Mouse (Mus musculus) MEL (cell line): ENCODE data around the gene Syn3.

Source experiments
- CTCF ChIP-seq, 3 experiments: IDR thresholded peaks in 2 of 3; conservative IDR thresholded peaks in 1 of 3; 2 replicates each; pipeline ENCODE4 v1.5.1; 2011 to 2012; ENCODE audit warnings: low read length in 3 of 3, low read depth in 2 of 3, mild to moderate bottlenecking in 2 of 3, improper control_type of control experiment in 1 of 3, inconsistent platforms in 1 of 3, mixed read lengths in 1 of 3, moderate library complexity in 1 of 3; ENCODE audit not compliant: control insufficient read depth in 1 of 3, insufficient read depth in 1 of 3, poor library complexity in 1 of 3, severe bottlenecking in 1 of 3
- EP300 ChIP-seq, 2 experiments: IDR thresholded peaks; 2 replicates each; pipeline ENCODE4 v1.6.1; 2011; ENCODE audit warnings: improper control_type of control experiment in 2 of 2, low read length in 2 of 2, low read depth in 1 of 2, mild to moderate bottlenecking in 1 of 2
- KAT2A ChIP-seq: conservative IDR thresholded peaks from 2 replicates; pipeline ENCODE4 v1.6.1; 2012; ENCODE audit warnings: low read depth, low read length, improper control_type of control experiment, inconsistent platforms
- NELFE ChIP-seq: IDR thresholded peaks from 2 replicates; pipeline ENCODE4 v1.6.1; 2011; ENCODE audit warnings: low read depth, low read length, improper control_type of control experiment
- POLR2A ChIP-seq, 2 experiments: IDR thresholded peaks; 2 replicates each; pipeline ENCODE4 v1.6.1; 2011 to 2012; ENCODE audit warnings: low read length in 2 of 2, mild to moderate bottlenecking in 2 of 2, control low read depth in 1 of 2, improper control_type of control experiment in 1 of 2, low read depth in 1 of 2, moderate library complexity in 1 of 2; ENCODE audit not compliant: control insufficient read depth in 1 of 2, insufficient read depth in 1 of 2, poor library complexity in 1 of 2
- ZNF384 ChIP-seq: IDR thresholded peaks from 2 replicates; pipeline ENCODE4 v1.6.1; 2012; ENCODE audit warnings: low read depth, mild to moderate bottlenecking, inconsistent platforms, low read length, improper control_type of control experiment

DNA sequence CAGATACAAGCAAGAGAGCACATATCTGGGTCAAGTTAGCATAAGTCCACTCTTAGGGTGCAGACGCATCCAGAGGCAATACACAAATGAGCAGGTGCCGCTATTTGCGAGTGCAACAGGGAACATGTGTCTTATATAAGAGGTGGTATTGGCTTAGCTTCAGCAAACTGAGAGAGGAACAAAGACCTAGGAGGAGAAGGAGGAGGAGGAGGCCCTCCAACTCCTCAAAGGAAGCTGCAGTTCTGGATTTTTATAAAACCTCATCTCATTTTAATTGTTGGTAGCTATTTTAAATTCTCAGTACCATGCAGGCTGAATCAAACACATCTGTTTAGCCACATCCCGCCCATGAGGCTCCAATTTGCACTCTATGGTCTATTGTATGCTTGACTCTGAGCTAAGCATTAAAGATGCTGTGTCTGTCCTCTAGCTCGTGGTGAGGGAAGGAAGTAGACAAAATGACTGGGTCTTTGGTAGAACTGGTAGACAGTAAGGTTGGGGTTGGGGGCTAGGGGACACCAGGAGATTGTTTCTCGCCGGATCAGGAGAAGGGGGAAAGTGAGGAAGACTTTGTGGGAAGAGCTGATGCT is 219.0 kb downstream of the Syn3 start:
- no peak for TF ChIP-seq CTCF (IDR thresholded peaks at IDR 0.05 in 2 of 3, conservative IDR thresholded peaks at IDR 0.05 in 1 of 3; ENCODE audit: control insufficient read depth in 1 of 3, insufficient read depth in 1 of 3, low read depth in 2 of 3, low read length in 3 of 3, poor library complexity in 1 of 3, severe bottlenecking in 1 of 3)
- TF ChIP-seq KAT2A = no peak
- no peak for TF ChIP-seq POLR2A (IDR thresholded peaks at IDR 0.05; ENCODE audit: control insufficient read depth in 1 of 2, insufficient read depth in 1 of 2, low read depth in 1 of 2, low read length in 2 of 2, poor library complexity in 1 of 2)
- TF ChIP-seq NELFE = no peak
- TF ChIP-seq EP300 (IDR thresholded peaks at IDR 0.05; ENCODE audit: low read depth in 1 of 2, low read length in 2 of 2) = no peak
- TF ChIP-seq ZNF384 = no peak
